Mouse (Mus musculus) myocyte (in vitro differentiated cells): Measurements from ENCODE around the gene Cbfa2t3. TPM values are rescaled to one million over a fixed set of nuclear protein-coding genes. Genes with fewer than 3 reads are reported as not detected.

ENCODE experiments used
- H3K27me3 ChIP-seq: one replicate; pipeline ENCODE4 v1.6.1; 2011; ENCODE audit not compliant: control insufficient read depth, insufficient read depth, insufficient read length
- H3K36me3 ChIP-seq: one replicate; pipeline ENCODE4 v1.6.1; 2011; ENCODE audit not compliant: control insufficient read depth, insufficient read depth
- H3K4me2 ChIP-seq: one replicate; pipeline ENCODE4 v1.6.1; 2011; ENCODE audit warnings: low read depth, control low read depth
- H3K4me3 ChIP-seq: one replicate; pipeline ENCODE4 v1.5.1; 2011; ENCODE audit warnings: mild to moderate bottlenecking, control low read depth, moderate library complexity
- H3K79me2 ChIP-seq: one replicate; pipeline ENCODE4 v1.6.1; 2011; ENCODE audit not compliant: control insufficient read depth, insufficient read depth
- H3ac ChIP-seq: one replicate; pipeline ENCODE4 v1.6.1; 2011; ENCODE audit not compliant: control insufficient read depth, insufficient read length
- E2F4 ChIP-seq: IDR thresholded peaks from one replicate; pipeline ENCODE4 v1.6.1; 2011; ENCODE audit warnings: mild to moderate bottlenecking, control low read depth, moderate library complexity; ENCODE audit not compliant: insufficient read depth
- MYOD1 ChIP-seq, 3 experiments: IDR thresholded peaks; one replicate each; pipeline ENCODE4 v1.6.1; 2011; ENCODE audit warnings: control low read depth in 2 of 3, low read depth in 2 of 3, mild to moderate bottlenecking in 2 of 3, moderate library complexity in 1 of 3; ENCODE audit not compliant: insufficient read length in 2 of 3, control insufficient read depth in 1 of 3
- MYOG ChIP-seq, 3 experiments: IDR thresholded peaks; one replicate each; pipeline ENCODE4 v1.6.1; 2011; ENCODE audit warnings: control low read depth in 2 of 3, low read depth in 2 of 3, mild to moderate bottlenecking in 2 of 3; ENCODE audit not compliant: insufficient read length in 2 of 3, control insufficient read depth in 1 of 3, insufficient read depth in 1 of 3
- POLR2A ChIP-seq: IDR thresholded peaks from one replicate; pipeline ENCODE4 v1.6.1; 2011; ENCODE audit warnings: low read depth, mild to moderate bottlenecking, control low read depth, moderate library complexity; ENCODE audit not compliant: insufficient read length
- POLR2AphosphoS2 ChIP-seq: IDR thresholded peaks from one replicate; pipeline ENCODE4 v1.6.1; 2011; ENCODE audit warnings: low read depth, control low read depth; ENCODE audit not compliant: insufficient read length
- REST ChIP-seq: IDR thresholded peaks from one replicate; pipeline ENCODE4 v1.6.1; 2011; ENCODE audit warnings: mild to moderate bottlenecking, control low read depth, moderate library complexity; ENCODE audit not compliant: insufficient read depth, insufficient read length
- SRF ChIP-seq: IDR thresholded peaks from one replicate; pipeline ENCODE4 v1.6.1; 2011; ENCODE audit warnings: low read depth; ENCODE audit not compliant: control insufficient read depth, insufficient read length
- TCF12 ChIP-seq: IDR thresholded peaks from one replicate; pipeline ENCODE4 v1.6.1; 2011; ENCODE audit warnings: mild to moderate bottlenecking, control low read depth; ENCODE audit not compliant: poor library complexity, insufficient read depth, severe bottlenecking
- TCF3 ChIP-seq: IDR thresholded peaks from one replicate; pipeline ENCODE4 v1.6.1; 2011; ENCODE audit warnings: low read depth, control low read depth; ENCODE audit not compliant: insufficient read length
- USF1 ChIP-seq: IDR thresholded peaks from one replicate; pipeline ENCODE4 v1.6.1; 2011; ENCODE audit warnings: low read depth, mild to moderate bottlenecking, control low read depth, moderate library complexity
- polyA plus RNA-seq: library from polyadenylated mRNA; unstranded; fragments of >200 nt; fragmentation: generic; extraction: Trizol; gene quantifications from one replicate; pipeline ENCODE4 v1.2.1, GENCODE M21; 2012; ENCODE audit warnings: missing spikeins

Gene Cbfa2t3
- polyA plus RNA-seq, 1 experiment: 29.5 TPM

GRCm38 (mm10) chr8:122576648-122577022, 122.3 kb downstream of the Cbfa2t3 start, which contains the start of gene Aprt:
Gene Aprt (minus strand): TSS chr8:122576909.
- H3K27me3 ChIP-seq: no peaks in the 10 kb centered on the region
- peaks cover 3% of the 10 kb centered on the region for H3K36me3 ChIP-seq
- H3K4me3 ChIP-seq: peak within 1 kb of the TSS; percentile 45
- peak within 1 kb of the TSS; percentile 84 for H3K4me2 ChIP-seq
- TF ChIP-seq TCF12: no peak
- no peak for TF ChIP-seq SRF
- TF ChIP-seq REST: peak; percentile 4
- no peak for TF ChIP-seq E2F4
- no peak for TF ChIP-seq MYOG (IDR thresholded peaks at IDR 0.05; ENCODE audit: control insufficient read depth in 1 of 3, insufficient read depth in 1 of 3, insufficient read length in 2 of 3, low read depth in 2 of 3)
- TF ChIP-seq POLR2A: peak; percentile 77
- TF ChIP-seq POLR2AphosphoS2: peak; percentile 93
- H3ac ChIP-seq: peak within 1 kb of the TSS; percentile 69
- H3K79me2 ChIP-seq: peaks cover 11% of the 10 kb centered on the region

- TF ChIP-seq MYOD1 (IDR thresholded peaks at IDR 0.05; ENCODE audit: control insufficient read depth in 1 of 3, insufficient read length in 2 of 3, low read depth in 2 of 3): no peak
- no peak for TF ChIP-seq TCF3
- no peak for TF ChIP-seq TCF12
- peak overlapping the region; percentile 69 for H3ac ChIP-seq
Measured at GRCm38 (mm10) chr8:122575735-122576647, 122.9 kb downstream of the Cbfa2t3 start.

GRCm38 (mm10) chr8:122575286-122575685, 123.6 kb downstream of the Cbfa2t3 start:
- Histone ChIP-seq H3ac (no peak overlapping the region), H3K79me2 (peaks cover 11% of the 10 kb centered on the region), H3K36me3 (peaks cover 3% of the 10 kb centered on the region), H3K4me3 (peak overlapping the region; percentile 45), H3K27me3 (no peaks in the 10 kb centered on the region), H3K4me2 (peak overlapping the region; percentile 84)
- TF ChIP-seq TCF12 (no peak), SRF (no peak), USF1 (no peak), POLR2A (no peak)

More at GRCm38 (mm10) chr8:122575735-122576647, 122.9 kb downstream of the Cbfa2t3 start:
- Histone ChIP-seq H3K79me2 (peaks cover 11% of the 10 kb centered on the region), H3K36me3 (peaks cover 3% of the 10 kb centered on the region), H3K4me2 (peak overlapping the region; percentile 84), H3K27me3 (no peaks in the 10 kb centered on the region), H3K4me3 (peak overlapping the region; percentile 45)

Other genes with a start within 250 kb of the Cbfa2t3 start
- gene Snai3, start 238.4 kb downstream of the Cbfa2t3 start, polyA plus RNA-seq: 1.3 TPM
- 36.3 TPM for gene Rnf166, start 223.0 kb downstream of the Cbfa2t3 start, polyA plus RNA-seq
- 31.5 TPM for gene Ctu2, start 223.0 kb downstream of the Cbfa2t3 start, polyA plus RNA-seq
- gene Piezo1, start 147.8 kb downstream of the Cbfa2t3 start, polyA plus RNA-seq: 156 TPM
- gene Cdt1, start 131.1 kb downstream of the Cbfa2t3 start, polyA plus RNA-seq: 19.7 TPM
- 261 TPM for gene Aprt, start 122.2 kb downstream of the Cbfa2t3 start, polyA plus RNA-seq
- 17.6 TPM for gene Galns, start 87.6 kb downstream of the Cbfa2t3 start, polyA plus RNA-seq
- 95.7 TPM for gene Trappc2l, start 87.5 kb downstream of the Cbfa2t3 start, polyA plus RNA-seq
- gene Pabpn1l, start 76.4 kb downstream of the Cbfa2t3 start, polyA plus RNA-seq: 0.55 TPM
- gene Acsf3, start 76.4 kb upstream of the Cbfa2t3 start, polyA plus RNA-seq: 9.3 TPM
- gene Cdh15, start 148.9 kb upstream of the Cbfa2t3 start, polyA plus RNA-seq: 401 TPM